Mouse (Mus musculus) cerebellum, postnatal 10 days (tissue): ENCODE measurements at regions not wholly inside any gene's neighbourhood (a gene's known extent, or its start where the extent isn't known, plus 50 kb on each side); places are given as distances from the start of the nearest gene placed in this dataset.
"Not testable (repeated sequence)": the region's sequence is repeated elsewhere in the genome, so short reads cannot be mapped to it uniquely, and the experiment has no call there.

Experiments used
- DNase-seq, 2 experiments: peaks; one replicate each; pipeline ENCODE4 v3.0.0; 2021; ENCODE audit warnings: mixed read lengths in 2 of 2

DNA sequence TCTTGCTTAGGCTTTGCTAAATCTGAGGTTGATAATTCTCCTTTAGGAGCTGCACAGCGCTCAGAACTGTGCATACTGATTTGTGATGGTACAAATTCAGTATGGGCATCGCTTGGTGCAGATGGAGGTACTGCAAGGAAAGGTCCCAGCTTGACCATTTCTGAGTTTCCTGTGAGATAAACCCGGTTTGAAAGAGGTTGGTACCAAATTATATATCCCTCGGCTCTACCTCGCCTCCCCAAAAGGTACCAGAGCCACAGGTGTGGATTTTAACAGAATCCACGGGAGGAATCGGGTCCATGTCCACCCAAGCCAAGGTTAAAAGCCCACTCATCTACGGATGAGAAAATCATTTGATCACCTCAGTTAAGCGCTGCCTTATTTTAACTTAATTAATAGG is 172.5 kb upstream of the Zfp808 start:
- DNase-seq: not testable (repeated sequence)

DNA sequence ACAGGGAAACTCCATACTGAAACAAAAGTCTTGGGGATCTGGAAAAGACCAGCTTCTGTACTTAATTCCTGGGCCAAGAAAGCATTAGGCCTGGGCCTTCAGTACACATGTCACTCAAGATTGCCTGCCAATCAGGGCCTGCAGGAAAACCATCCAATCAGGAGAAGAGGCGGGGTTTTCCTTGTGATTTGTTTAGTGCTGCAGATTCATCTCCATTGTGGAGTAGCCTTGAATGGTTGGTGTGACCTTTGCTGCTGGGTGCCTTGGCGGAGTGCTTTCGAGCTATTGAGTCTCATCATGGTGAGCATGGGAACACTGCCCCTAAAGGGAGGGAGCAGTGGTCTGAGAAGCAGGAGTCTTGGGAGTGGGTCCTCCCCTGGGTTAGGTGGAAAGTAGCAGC is 150.8 kb upstream of the Zfp808 start:
- DNase-seq: not testable (repeated sequence)

DNA sequence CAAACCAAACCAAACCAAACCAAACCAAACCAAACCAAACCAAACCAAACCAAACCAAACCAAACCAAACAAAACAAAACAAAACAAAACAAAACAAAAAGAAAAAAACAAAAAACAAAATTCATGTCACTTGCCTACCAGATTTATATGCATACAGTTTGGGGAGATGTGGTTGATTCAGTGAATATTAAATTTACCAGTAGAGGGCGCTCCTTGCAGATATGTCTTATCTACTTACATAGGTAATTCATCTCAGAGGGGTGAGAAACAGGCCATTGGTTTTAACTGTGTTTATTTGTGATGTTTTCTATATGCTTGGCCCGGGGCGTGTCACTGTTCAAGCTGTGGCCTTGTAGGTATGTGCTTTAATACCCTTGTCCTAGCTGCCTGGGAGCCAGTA is 133.2 kb upstream of the Zfp808 start:
- DNase-seq: not testable (repeated sequence)

GRCm38 (mm10) chr13:61998803-61999202 is 130.9 kb upstream of the Zfp808 start:
- DNase-seq: peak; percentile 7 to 10

- DNase-seq: peak; percentile 20 to 25
Observed at GRCm38 (mm10) chr13:62007321-62007720, 122.4 kb upstream of the Zfp808 start.

DNA sequence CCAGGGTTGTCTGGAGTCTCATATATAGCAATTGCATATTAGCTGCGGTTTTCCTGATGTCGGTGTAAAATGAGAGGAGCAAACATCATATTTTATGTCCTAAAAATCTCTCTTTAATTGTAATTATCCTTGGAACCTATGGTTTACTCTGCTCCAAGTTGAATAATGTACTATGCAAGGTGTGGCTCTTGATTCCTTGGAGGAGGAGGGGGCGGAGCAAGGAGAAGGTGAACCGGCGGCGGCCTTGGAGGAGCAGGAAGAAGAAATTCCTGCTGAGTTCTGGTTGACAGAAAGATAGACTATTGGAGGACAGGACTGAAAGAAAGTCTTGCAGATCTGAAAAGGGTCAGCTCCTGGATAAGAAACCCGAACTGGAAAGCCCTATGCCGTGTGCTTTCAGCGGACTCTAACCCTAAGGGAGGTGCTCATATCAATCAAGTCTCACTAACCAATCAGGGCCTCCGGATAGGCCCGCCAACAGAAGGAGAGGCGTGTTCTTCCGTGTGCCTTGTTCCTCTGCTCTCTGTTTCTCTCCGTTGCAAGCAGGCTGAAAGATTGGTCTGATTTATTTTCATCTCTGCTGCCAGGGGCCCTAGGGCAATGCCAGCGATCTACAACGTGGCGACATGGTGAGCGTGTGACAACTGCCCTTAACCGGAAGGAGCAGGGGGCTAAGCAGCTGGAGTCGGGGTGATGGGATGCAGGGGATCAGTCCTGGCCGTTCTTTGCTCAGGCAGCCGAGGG is 114.1 kb upstream of the Zfp808 start:
- DNase-seq: peak; percentile 26 to 32

DNA sequence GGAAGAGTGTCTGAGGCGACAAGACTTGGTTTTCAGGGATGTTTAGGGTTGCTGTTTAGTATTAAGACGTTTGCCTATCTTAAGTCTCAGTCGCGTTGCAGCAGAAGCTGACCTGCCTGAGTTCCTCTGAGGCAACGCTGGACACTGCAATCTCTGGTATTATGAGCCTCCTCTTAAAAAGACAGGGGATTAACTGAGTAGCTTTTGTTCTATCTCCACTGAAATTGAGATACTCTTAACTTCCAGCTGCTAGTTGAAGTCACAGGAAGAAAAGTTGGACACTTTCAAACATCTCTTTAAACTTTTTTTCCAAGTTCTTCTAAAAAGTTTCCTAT is 113.6 kb upstream of the Zfp808 start:
- not testable (repeated sequence) for DNase-seq

- DNase-seq: not testable (repeated sequence)
Observed at GRCm38 (mm10) chr13:62037646-62038045, 92.0 kb upstream of the Zfp808 start.

GRCm38 (mm10) chr13:62077951-62078671 is 51.6 kb upstream of the Zfp808 start:
- not testable (repeated sequence) for DNase-seq

DNA sequence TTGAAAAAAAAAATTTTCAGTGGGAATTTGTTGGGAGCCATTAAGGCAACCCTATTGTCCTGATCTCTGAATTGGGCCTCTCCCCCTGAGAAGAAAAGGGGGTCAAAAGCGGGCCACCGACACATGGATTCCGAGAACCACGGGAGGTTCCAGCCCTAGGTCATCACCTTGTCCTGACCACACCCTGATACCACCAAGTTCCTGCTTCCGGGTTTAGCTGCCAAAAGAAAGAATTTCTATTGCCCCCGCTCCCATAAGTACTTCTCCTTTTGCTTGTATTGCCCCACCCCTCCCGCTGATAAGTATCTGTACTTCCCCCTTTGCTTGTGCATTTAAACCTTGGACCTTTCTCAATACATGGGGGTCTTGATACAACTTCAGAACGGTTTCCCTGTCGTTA is 50.8 kb upstream of the Zfp808 start:
- not testable (repeated sequence) for DNase-seq
